Mouse (Mus musculus) brain, embryonic 14.5 days (tissue): Measurements from ENCODE around the gene Rap1gap2.

Source experiments
- CTCF ChIP-seq: fragments of 200-500 bp; IDR thresholded peaks from 2 replicates; pipeline ENCODE4 v1.5.1; 2012; ENCODE audit warnings: inconsistent platforms, mild to moderate bottlenecking, moderate library complexity, borderline replicate concordance; ENCODE audit not compliant: insufficient read depth, insufficient read length; ENCODE audit errors: extremely low read depth
- POLR2A ChIP-seq: fragments of 200-500 bp; IDR thresholded peaks from 2 replicates; pipeline ENCODE4 v1.6.1; 2012; ENCODE audit warnings: mild to moderate bottlenecking, inconsistent platforms, borderline replicate concordance; ENCODE audit not compliant: poor library complexity, insufficient read depth, insufficient read length, severe bottlenecking; ENCODE audit errors: extremely low read depth

DNA sequence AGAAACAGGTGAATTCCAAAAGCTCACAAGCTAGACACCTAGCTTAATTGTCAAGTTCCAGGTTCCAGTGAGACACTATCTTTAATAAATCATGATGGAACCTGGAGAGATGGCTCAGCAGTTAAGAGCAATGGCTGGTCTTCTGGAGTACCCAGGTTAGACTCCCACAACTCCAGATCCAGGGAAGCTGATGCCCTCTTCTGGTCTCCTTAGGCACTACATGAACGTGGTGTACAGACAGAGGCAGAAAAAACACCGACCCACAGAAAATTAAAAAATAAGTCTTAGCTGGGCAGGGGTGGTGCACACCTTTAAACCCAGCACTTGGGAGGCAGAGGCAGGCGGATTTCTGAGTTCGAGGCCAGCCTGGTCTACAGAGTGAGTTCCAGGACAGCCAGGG lies 64.5 kb downstream of the Rap1gap2 start:
- TF ChIP-seq POLR2A, result no peak
- TF ChIP-seq CTCF, result peak; percentile 54; the same call in 1 of the 2 replicates
